Mouse (Mus musculus): Measurements from ENCODE around the gene Gpr152. TPM values are rescaled to one million over a fixed set of nuclear protein-coding genes. Genes with fewer than 3 reads are reported as not detected.

Gpr152 gene
- polyA plus RNA-seq, 1 experiment from 2014 or later, result not detected

DNA sequence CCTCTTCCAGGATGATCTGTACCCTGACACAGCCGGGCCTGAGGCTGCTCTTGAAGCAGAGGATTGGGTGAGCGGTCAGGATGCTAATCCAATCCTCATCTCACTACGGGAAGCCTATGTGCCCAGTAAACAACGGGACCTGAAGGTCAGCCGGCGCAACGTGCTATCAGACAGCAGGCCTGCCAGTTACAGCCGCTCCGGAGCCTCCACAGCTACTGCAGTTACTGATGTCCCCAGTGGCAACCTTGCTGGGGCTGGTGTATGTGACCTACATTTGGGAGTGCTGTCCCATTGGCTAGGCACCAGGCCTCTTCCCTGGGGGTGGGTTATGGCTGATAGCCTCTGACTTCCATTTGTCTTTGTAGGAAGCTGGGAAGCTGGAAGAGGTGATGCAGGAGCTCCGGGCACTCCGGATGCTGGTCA is 13.7 kb downstream of the Gpr152 start, which contains the start of gene Ptprcap:
Gene Ptprcap (plus strand): TSS at position 373 of the 423 bp plus-strand sequence.
- Histone ChIP-seq H3K4me2 (ENCODE audit: low read depth, low read length) (peak within 1 kb of the TSS; percentile 45), H3K9me3 (ENCODE audit: low read length) (no peaks in the 10 kb centered on the region), H3K4me1 (ENCODE audit: insufficient read depth) (peaks cover 27% of the 10 kb centered on the region), H3K36me3 (replicated peaks; ENCODE audit: insufficient read depth, low read length) (peaks cover 49% of the 10 kb centered on the region), H3K27me3 (ENCODE audit: insufficient read depth, low read length) (no peaks in the 10 kb centered on the region), H3K4me3 (ENCODE audit: low read depth, low read length) (peak within 1 kb of the TSS; percentile 41), H3K9ac (replicated peaks) (peak within 1 kb of the TSS; percentile 55), H3K27ac (ENCODE audit: low read depth) (peak within 1 kb of the TSS; percentile 67)
- no peak for DNase-seq
- 74% methylated on average over 11 of the region's 11 CpGs for WGBS (ENCODE audit: insufficient replicate concordance)
- ATAC-seq, result no peak
- TF ChIP-seq EP300 (IDR thresholded peaks at IDR 0.05; ENCODE audit: low read depth) (no peak), CTCF (IDR thresholded peaks at IDR 0.05; ENCODE audit: low read depth) (no peak)

DNA sequence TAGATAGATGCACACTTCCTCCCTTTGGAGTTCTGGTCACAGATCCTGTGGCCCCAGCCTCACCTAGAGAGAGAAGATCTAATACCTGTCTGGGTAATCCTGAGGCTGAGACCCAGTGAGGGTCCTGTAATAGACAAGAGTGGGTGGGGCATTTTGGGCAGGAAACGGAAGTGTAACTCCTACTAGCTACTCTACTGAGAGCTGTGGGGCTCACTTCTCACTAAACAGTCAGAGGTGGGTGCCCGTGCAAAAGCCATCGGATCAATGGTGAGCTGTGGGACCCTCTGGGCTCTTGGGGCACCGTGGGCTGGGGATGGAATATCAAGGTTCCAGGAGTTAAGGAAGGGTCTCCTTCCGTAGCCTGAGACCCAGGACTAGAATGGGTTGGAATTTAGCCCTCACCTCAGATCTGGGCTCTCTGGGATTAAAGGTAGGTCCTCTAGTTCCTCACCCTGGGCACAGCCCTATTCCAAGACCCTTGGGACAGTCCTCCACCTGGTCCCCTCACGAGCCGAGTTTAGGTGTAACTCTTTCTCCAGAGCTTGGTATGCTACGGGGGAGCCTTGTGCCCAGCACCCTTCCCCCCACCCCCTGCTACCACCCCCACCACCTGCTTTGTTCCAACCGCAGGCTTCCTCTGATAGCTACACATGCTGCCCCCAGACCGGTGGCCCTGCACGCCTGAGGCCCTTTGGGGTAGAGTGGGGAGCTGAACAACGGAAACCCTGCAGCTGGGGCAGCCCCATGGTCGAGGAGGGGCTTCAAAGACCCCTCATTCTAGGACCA is 15.0 kb downstream of the Gpr152 start:
- Histone ChIP-seq H3K4me1 (ENCODE audit: insufficient read depth) (peaks cover 18% of the 10 kb centered on the region), H3K9me3 (ENCODE audit: low read length) (no peaks in the 10 kb centered on the region), H3K4me2 (ENCODE audit: low read depth, low read length) (peak overlapping the region; percentile 45), H3K27me3 (ENCODE audit: insufficient read depth, low read length) (no peaks in the 10 kb centered on the region), H3K4me3 (ENCODE audit: low read depth, low read length) (peak overlapping the region; percentile 41), H3K9ac (replicated peaks) (peak overlapping the region; percentile 55), H3K36me3 (replicated peaks; ENCODE audit: insufficient read depth, low read length) (peaks cover 61% of the 10 kb centered on the region), H3K27ac (ENCODE audit: low read depth) (peak overlapping the region; percentile 67)
- ATAC-seq (peak; percentile 64), DNase-seq (peak; percentile 53)
- no peak for TF ChIP-seq EP300 (IDR thresholded peaks at IDR 0.05; ENCODE audit: low read depth)
- TF ChIP-seq CTCF (IDR thresholded peaks at IDR 0.05; ENCODE audit: low read depth), result no peak
- WGBS (ENCODE audit: insufficient replicate concordance), result 33% methylated on average over 13 of the region's 13 CpGs

DNA sequence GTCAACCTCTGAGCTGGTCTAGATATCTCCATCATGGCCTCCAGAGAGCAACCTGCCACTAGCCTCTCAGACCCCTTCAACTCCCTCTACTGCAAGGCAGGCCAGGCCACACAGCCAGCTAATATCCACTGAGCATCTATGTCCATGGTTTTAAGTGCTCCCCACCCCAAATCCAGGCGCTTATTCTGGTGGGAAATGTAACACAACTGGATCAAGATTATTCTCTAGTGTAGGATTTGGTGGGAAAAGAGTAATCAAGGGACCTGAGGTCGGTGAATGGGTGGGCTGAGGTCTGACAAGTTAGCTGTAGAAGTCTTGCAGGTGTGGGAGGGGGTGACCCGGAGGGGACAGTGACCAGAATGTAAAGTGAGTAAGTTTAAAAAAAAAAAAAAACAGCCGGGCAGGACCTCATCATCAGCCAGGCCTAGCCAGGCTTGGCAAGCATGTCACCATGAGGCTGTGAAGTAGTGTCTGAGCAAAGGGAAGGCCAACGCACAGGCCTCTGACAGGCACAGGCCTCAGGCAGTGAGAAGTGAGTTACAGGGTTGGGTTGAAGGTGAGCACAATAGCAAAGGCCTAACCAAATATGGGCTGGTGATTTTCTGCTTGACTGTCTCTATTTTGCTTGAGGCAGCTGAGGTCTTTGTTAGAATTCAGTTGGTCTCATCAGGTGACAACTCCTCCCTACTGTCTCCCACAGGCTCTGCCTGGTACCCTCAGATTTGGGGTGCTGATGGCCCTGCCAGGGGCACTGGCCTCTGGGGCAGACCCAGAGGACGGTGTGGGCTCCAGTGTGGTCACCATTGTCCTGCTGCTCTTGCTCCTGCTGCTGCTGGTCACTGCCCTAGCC is 15.9 kb downstream of the Gpr152 start:
- Histone ChIP-seq H3K27me3 (ENCODE audit: insufficient read depth, low read length) (no peaks in the 10 kb centered on the region), H3K27ac (ENCODE audit: low read depth) (peak overlapping the region; percentile 67), H3K9me3 (ENCODE audit: low read length) (no peaks in the 10 kb centered on the region), H3K36me3 (replicated peaks; ENCODE audit: insufficient read depth, low read length) (peaks cover 57% of the 10 kb centered on the region), H3K4me3 (ENCODE audit: low read depth, low read length) (peak overlapping the region; percentile 41), H3K4me1 (ENCODE audit: insufficient read depth) (peaks cover 10% of the 10 kb centered on the region), H3K9ac (replicated peaks) (peak overlapping the region; percentile 55; the same call in 1 of the 2 replicates), H3K4me2 (ENCODE audit: low read depth, low read length) (peak overlapping the region; percentile 45)
- no peak for DNase-seq
- TF ChIP-seq CTCF (IDR thresholded peaks at IDR 0.05; ENCODE audit: low read depth), result no peak
- TF ChIP-seq EP300 (IDR thresholded peaks at IDR 0.05; ENCODE audit: low read depth), result no peak
- 47% methylated on average over 6 of the region's 6 CpGs for WGBS (ENCODE audit: insufficient replicate concordance)
- ATAC-seq, result no peak

DNA sequence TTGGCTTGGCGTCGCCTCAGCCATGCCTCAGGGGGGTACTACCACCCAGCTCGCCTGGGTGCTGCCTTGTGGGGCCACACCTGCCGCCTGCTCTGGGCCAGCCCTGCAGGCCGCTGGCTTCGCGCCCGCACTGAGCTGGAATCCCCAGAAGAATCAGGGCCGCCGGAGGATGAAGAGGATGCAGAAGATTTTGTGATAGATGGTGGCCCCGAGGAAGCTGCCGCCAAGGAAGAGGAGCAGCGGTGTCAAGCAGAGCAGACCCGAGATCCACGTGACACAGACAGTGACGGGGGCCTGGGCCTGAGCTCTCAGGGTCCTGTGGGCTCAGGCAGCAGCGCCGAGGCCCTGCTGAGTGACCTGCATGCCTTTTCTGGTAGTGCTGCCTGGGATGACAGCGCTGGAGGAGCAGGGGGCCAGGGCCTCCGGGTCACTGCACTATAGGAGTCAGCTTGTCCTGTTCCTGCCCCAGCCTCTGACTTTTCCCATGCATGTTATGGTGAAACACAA is 16.5 kb downstream of the Gpr152 start:
- H3K27ac ChIP-seq (ENCODE audit: low read depth), result peak overlapping the region; percentile 67
- no peaks in the 10 kb centered on the region for H3K27me3 ChIP-seq (ENCODE audit: insufficient read depth, low read length)
- peaks cover 50% of the 10 kb centered on the region for H3K36me3 ChIP-seq (replicated peaks; ENCODE audit: insufficient read depth, low read length)
- no peak for ATAC-seq
- peak overlapping the region; percentile 45 for H3K4me2 ChIP-seq (ENCODE audit: low read depth, low read length)
- 59% methylated on average over 19 of the region's 20 CpGs for WGBS (ENCODE audit: insufficient replicate concordance)
- peak overlapping the region; percentile 26; the same call in 1 of the 2 replicates for H3K9ac ChIP-seq (replicated peaks)
- no peak for DNase-seq
- no peaks in the 10 kb centered on the region for H3K9me3 ChIP-seq (ENCODE audit: low read length)
- peaks cover 5% of the 10 kb centered on the region; the same call in 1 of the 2 replicates for H3K4me1 ChIP-seq (ENCODE audit: insufficient read depth)
- H3K4me3 ChIP-seq (ENCODE audit: low read depth, low read length), result no peak overlapping the region
- TF ChIP-seq CTCF (IDR thresholded peaks at IDR 0.05; ENCODE audit: low read depth) (no peak), EP300 (IDR thresholded peaks at IDR 0.05; ENCODE audit: low read depth) (no peak)

DNA sequence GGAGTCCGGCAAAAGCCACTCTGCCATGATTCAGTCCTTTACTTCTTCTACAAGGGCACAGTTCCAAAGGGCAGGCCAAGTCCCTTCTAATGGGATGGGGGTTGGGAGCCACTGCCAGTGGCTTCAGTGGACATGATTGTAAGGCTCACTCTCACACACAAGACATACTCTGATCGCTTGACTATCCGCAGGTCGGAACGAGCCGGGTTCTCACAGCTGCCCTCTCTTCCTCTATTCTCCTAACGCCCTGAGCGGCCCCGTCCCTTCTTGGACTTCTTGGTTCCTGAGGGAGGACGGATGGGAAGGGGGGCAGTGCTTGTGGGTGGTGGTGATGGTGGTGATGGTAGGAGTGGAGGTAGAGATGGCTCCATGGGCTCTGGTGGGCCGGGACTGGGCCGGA is 17.2 kb downstream of the Gpr152 start:
- no peaks in the 10 kb centered on the region for H3K27me3 ChIP-seq (ENCODE audit: insufficient read depth, low read length)
- 81% methylated on average over 12 of the region's 12 CpGs for WGBS (ENCODE audit: insufficient replicate concordance)
- no peak overlapping the region for H3K4me2 ChIP-seq (ENCODE audit: low read depth, low read length)
- peaks cover 49% of the 10 kb centered on the region for H3K36me3 ChIP-seq (replicated peaks; ENCODE audit: insufficient read depth, low read length)
- H3K9ac ChIP-seq (replicated peaks), result no peak overlapping the region
- no peaks in the 10 kb centered on the region for H3K9me3 ChIP-seq (ENCODE audit: low read length)
- H3K4me3 ChIP-seq (ENCODE audit: low read depth, low read length), result no peak overlapping the region
- DNase-seq (no peak), ATAC-seq (no peak)
- no peak for TF ChIP-seq EP300 (IDR thresholded peaks at IDR 0.05; ENCODE audit: low read depth)
- no peak for TF ChIP-seq CTCF (IDR thresholded peaks at IDR 0.05; ENCODE audit: low read depth)
- H3K4me1 ChIP-seq (ENCODE audit: insufficient read depth), result peaks cover 5% of the 10 kb centered on the region; the same call in 1 of the 2 replicates
- no peak overlapping the region for H3K27ac ChIP-seq (ENCODE audit: low read depth)

DNA sequence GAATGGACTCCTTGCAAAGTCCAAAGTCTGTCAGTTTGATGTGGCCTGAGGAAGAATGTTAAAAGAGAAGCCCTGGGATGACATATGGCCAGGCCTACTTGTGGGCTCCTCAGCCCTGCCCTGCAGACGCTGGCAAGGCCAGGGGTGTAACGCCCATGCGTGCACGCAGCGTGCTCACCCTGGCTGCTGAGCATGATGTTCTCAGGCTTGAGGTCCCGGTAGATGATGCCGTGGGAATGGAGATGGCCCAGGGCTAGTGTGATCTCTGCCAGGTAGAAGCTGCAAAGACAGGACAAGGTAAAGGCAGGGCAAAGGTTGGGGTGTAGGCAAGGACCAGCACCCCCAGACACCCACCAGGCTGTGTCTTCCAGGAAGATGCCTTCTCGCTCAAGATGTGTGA is 19.5 kb downstream of the Gpr152 start:
- 90% methylated on average over 8 of the region's 8 CpGs for WGBS (ENCODE audit: insufficient replicate concordance)
- H3K9ac ChIP-seq (replicated peaks), result no peak overlapping the region
- no peak overlapping the region for H3K27ac ChIP-seq (ENCODE audit: low read depth)
- peaks cover 22% of the 10 kb centered on the region for H3K4me1 ChIP-seq (ENCODE audit: insufficient read depth)
- no peak for DNase-seq
- H3K36me3 ChIP-seq (replicated peaks; ENCODE audit: insufficient read depth, low read length), result peaks cover 33% of the 10 kb centered on the region
- no peak overlapping the region for H3K4me3 ChIP-seq (ENCODE audit: low read depth, low read length)
- ATAC-seq, result no peak
- H3K9me3 ChIP-seq (ENCODE audit: low read length), result no peaks in the 10 kb centered on the region
- H3K27me3 ChIP-seq (ENCODE audit: insufficient read depth, low read length), result no peaks in the 10 kb centered on the region
- TF ChIP-seq EP300 (IDR thresholded peaks at IDR 0.05; ENCODE audit: low read depth) (no peak), CTCF (IDR thresholded peaks at IDR 0.05; ENCODE audit: low read depth) (no peak)
- no peak overlapping the region for H3K4me2 ChIP-seq (ENCODE audit: low read depth, low read length)

Data from liver, postnatal 0 days (tissue).